Mouse (Mus musculus) ES-Bruce4 (cell line): ENCODE data around the gene Stn1. TPM values are rescaled to one million over a fixed set of nuclear protein-coding genes. Genes with fewer than 3 reads are reported as not detected.

Source experiments
- H3K27ac ChIP-seq: 2 replicates; pipeline ENCODE4 v1.5.1; 2012; ENCODE audit warnings: low read length, inconsistent platforms; ENCODE audit not compliant: insufficient read depth
- H3K27me3 ChIP-seq: 2 replicates; pipeline ENCODE4 v1.6.1; 2012; ENCODE audit warnings: mild to moderate bottlenecking, low read length, inconsistent platforms; ENCODE audit not compliant: control insufficient read depth, poor library complexity, insufficient read depth, severe bottlenecking
- H3K36me3 ChIP-seq: 2 replicates; pipeline ENCODE4 v1.6.1; 2012; ENCODE audit warnings: inconsistent platforms, mild to moderate bottlenecking, low read length, moderate library complexity; ENCODE audit not compliant: control insufficient read depth, poor library complexity, insufficient read depth, severe bottlenecking
- H3K4me1 ChIP-seq: one replicate; pipeline ENCODE4 v1.8.1; 2011; ENCODE audit warnings: low read length; ENCODE audit not compliant: control insufficient read depth, insufficient read depth
- H3K4me3 ChIP-seq: 2 replicates; pipeline ENCODE4 v1.5.1; 2011; ENCODE audit warnings: low read depth, mild to moderate bottlenecking, low read length
- H3K9ac ChIP-seq: 2 replicates; pipeline ENCODE4 v1.6.1; 2012; ENCODE audit warnings: low read depth, mild to moderate bottlenecking, inconsistent platforms; ENCODE audit not compliant: poor library complexity, severe bottlenecking
- H3K9me3 ChIP-seq: replicated peaks from 2 replicates; pipeline ENCODE4 v1.6.1; 2012; ENCODE audit warnings: mild to moderate bottlenecking, low read length, inconsistent platforms; ENCODE audit not compliant: control insufficient read depth, poor library complexity, insufficient read depth, severe bottlenecking
- CTCF ChIP-seq: IDR thresholded peaks from one replicate; pipeline ENCODE4 v1.8.1; 2011; ENCODE audit warnings: low read depth, low read length
- EP300 ChIP-seq: IDR thresholded peaks from 2 replicates; pipeline ENCODE4 v1.6.1; 2011; ENCODE audit warnings: low read depth, low read length; ENCODE audit not compliant: insufficient read depth
- POLR2A ChIP-seq: IDR thresholded peaks from one replicate; pipeline ENCODE4 v1.8.1; 2011; ENCODE audit warnings: low read length; ENCODE audit not compliant: insufficient read depth
- polyA plus RNA-seq: library from polyadenylated mRNA; stranded (reverse); fragments of >200 nt; gene quantifications from 2 replicates; pipeline ENCODE4 v1.2.4, GENCODE M21; 2011; ENCODE audit warnings: low read depth; ENCODE audit not compliant: missing spikeins, insufficient read depth, insufficient read length

Gene Stn1
- polyA plus RNA-seq, 1 experiment = 41.4 TPM

DNA sequence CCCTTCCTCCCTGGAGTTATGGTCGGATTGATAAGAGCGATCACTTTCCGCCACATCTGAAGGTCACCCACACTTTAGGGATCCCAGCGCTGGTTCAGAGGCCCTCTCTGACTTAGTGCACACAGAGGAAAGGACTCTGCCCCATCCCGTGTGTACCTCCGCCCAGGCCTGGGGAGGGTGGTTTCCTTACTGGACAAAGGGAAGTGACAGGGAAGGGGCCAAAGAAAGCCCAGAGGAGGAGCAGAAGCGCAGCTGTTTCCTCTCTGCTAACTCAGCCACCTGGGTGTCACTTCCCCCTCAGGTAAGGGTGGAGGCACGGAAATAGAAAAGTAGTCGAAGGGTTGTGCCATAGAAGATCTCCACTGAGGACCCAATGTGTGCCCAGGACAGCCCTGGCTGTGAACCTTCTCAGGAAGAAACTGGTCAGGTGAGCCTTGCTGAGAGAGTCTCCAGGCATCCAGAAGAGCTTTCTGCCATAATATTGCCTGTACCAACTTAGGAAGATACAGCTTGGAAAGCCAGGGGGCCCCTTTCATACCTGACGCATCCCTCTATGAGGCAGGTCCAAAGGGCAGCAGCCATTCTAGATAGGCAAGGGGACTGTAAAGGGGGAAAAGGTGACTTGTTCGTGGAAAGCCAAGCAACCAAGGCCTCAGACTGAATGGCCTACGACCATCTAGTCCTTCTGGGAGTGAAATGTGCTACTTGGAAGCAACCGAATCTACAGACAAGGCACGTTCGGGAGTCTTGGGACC, 82.1 kb downstream of the Stn1 start:
- no peaks in the 10 kb centered on the region for H3K27me3 ChIP-seq
- H3K27ac ChIP-seq = no peak overlapping the region
- no peak overlapping the region for H3K4me3 ChIP-seq
- no peaks in the 10 kb centered on the region for H3K36me3 ChIP-seq
- TF ChIP-seq CTCF = no peak
- TF ChIP-seq POLR2A = no peak
- no peak for TF ChIP-seq EP300
- H3K4me1 ChIP-seq = peaks cover 15% of the 10 kb centered on the region
- H3K9ac ChIP-seq = no peak overlapping the region
- H3K9me3 ChIP-seq = no peaks in the 10 kb centered on the region

DNA sequence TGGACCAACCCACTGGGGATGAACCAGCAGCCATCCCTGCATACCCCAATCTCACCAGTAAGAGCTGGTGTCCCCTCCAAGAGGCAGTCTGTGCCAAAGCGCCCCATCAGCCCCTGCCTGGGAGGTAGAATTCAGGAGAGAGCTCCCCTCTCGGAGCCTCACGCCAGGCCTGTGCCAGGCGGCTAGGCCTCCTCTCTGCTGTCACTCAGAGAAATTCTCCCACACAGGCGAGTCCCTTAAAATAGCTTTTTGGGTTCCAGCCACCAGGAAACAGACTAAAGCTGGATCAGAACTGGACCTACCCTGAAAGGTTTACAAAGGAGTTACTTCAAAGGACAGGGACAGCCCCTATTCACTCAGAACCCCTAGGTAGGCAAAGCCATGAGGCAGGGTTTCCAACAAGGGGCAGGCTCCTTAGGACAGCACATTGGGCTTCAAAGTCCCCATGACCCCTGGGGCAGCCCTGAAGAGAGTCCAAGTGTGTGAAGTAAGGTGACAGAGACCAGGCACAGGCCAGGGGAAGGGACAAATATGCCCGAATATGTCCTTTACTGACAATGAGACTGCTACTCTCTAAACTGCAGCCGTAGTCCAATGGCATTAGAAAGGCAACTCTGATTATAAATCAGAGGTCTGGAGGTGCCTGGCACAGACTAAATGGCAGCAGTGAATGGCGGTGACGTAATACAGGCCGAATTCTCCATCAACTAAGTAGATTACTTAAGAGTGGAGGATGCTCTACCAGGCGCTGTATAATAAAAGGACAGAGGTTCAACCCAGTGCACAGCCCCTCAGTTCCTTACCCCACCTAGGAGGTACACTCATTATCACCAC, 82.9 kb downstream of the Stn1 start:
- no peaks in the 10 kb centered on the region for H3K36me3 ChIP-seq
- TF ChIP-seq CTCF (no peak), EP300 (no peak), POLR2A (no peak)
- H3K9ac ChIP-seq = no peak overlapping the region
- peaks cover 15% of the 10 kb centered on the region for H3K4me1 ChIP-seq
- H3K27ac ChIP-seq = no peak overlapping the region
- H3K27me3 ChIP-seq = no peaks in the 10 kb centered on the region
- no peaks in the 10 kb centered on the region for H3K9me3 ChIP-seq
- no peak overlapping the region for H3K4me3 ChIP-seq

- Histone ChIP-seq H3K27me3 (no peaks in the 10 kb centered on the region), H3K9ac (no peak overlapping the region), H3K4me1 (peaks cover 21% of the 10 kb centered on the region), H3K4me3 (no peak overlapping the region), H3K9me3 (no peaks in the 10 kb centered on the region), H3K27ac (no peak overlapping the region), H3K36me3 (no peaks in the 10 kb centered on the region)
- TF ChIP-seq CTCF (no peak), POLR2A (no peak), EP300 (no peak)
These were observed 84.0 kb downstream of the Stn1 start for GRCm38 (mm10) chr19:47453352-47453751.

DNA sequence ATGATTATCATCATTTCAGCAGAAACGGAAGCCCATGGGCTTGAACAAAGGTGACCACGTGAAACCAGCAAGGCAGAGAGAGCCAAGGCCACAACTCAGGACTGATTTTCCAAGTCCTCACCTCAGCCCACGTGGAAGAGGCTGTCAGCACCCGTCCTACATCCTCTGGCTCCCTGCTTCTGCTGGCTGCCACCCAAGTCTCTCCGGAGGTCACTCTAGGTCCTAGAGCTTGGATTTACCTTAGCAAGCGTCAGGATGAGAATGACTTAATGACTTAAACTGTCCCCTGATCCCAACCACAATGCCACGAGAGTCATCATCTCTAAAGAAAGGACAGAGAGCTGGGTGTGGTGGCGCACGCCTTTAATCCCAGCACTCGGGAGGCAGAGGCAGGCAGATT, 84.6 kb downstream of the Stn1 start:
- no peaks in the 10 kb centered on the region for H3K36me3 ChIP-seq
- no peak overlapping the region for H3K9ac ChIP-seq
- H3K4me3 ChIP-seq = no peak overlapping the region
- TF ChIP-seq CTCF = no peak
- no peak for TF ChIP-seq POLR2A
- TF ChIP-seq EP300 = no peak
- H3K9me3 ChIP-seq = no peaks in the 10 kb centered on the region
- no peak overlapping the region for H3K27ac ChIP-seq
- H3K27me3 ChIP-seq = no peaks in the 10 kb centered on the region
- H3K4me1 ChIP-seq = peaks cover 22% of the 10 kb centered on the region

- H3K4me1 ChIP-seq = peaks cover 22% of the 10 kb centered on the region
These were observed 85.1 kb downstream of the Stn1 start for GRCm38 (mm10) chr19:47452211-47452610.

More at GRCm38 (mm10) chr19:47452211-47452610, 85.1 kb downstream of the Stn1 start:
- Histone ChIP-seq H3K36me3 (no peaks in the 10 kb centered on the region), H3K9me3 (no peaks in the 10 kb centered on the region), H3K4me3 (no peak overlapping the region), H3K27ac (no peak overlapping the region), H3K27me3 (no peaks in the 10 kb centered on the region), H3K9ac (no peak overlapping the region)
- no peak for TF ChIP-seq EP300
- no peak for TF ChIP-seq CTCF
- no peak for TF ChIP-seq POLR2A
